Mouse (Mus musculus): ENCODE measurements around the gene Lmo4.

- TF ChIP-seq CTCF (IDR thresholded peaks at IDR 0.05; ENCODE audit: control insufficient read depth, insufficient read depth, insufficient read length) (no peak), MYOD1 (IDR thresholded peaks at IDR 0.05; ENCODE audit: control insufficient read depth, insufficient read length, low read depth) (no peak), FOSL1 (IDR thresholded peaks at IDR 0.05; ENCODE audit: insufficient read depth, low read length, poor library complexity, severe bottlenecking) (no peak)
Observed at GRCm38 (mm10) chr3:144166439-144167155, 38.4 kb downstream of the Lmo4 start.
